Mouse (Mus musculus) small intestine, adult 2 months (tissue): ENCODE data around the gene Cdca5.

Source experiments
- CTCF ChIP-seq: fragments of 200-500 bp; IDR thresholded peaks from 2 replicates; pipeline ENCODE4 v1.5.1; 2012; ENCODE audit warnings: low read depth, mild to moderate bottlenecking, control low read depth, inconsistent platforms, low read length, moderate library complexity, mixed read lengths; ENCODE audit not compliant: insufficient replicate concordance, insufficient read length; ENCODE audit errors: extremely low read depth
- POLR2A ChIP-seq: fragments of 200-500 bp; IDR thresholded peaks from 2 replicates; pipeline ENCODE4 v1.6.1; 2012; ENCODE audit warnings: low read depth, mild to moderate bottlenecking, control low read depth, inconsistent platforms, low read length, moderate library complexity

- TF ChIP-seq POLR2A (peak; percentile 59; the same call in 1 of the 2 replicates), CTCF (no peak)
These were observed 38.3 kb upstream of the Cdca5 start, which contains the start of gene Syvn1 for GRCm38 (mm10) chr19:6046294-6047153.
